Mouse (Mus musculus) forebrain, embryonic 15.5 days (tissue): Measurements from ENCODE around the gene Olfr1279. TPM values are rescaled to one million over a fixed set of nuclear protein-coding genes. Genes with fewer than 3 reads are reported as not detected.
"Not testable (repeated sequence)": the region's sequence is repeated elsewhere in the genome, so short reads cannot be mapped to it uniquely, and the experiment has no call there.

Experiments used
- ATAC-seq: fragments of 200-750 bp; cut with Nextera tagmentation; replicated peaks from 2 replicates; pipeline ENCODE4 v1.8.0; 2017; ENCODE audit warnings: mild to moderate bottlenecking, moderate TSS enrichment, moderate library complexity
- H3K27ac ChIP-seq: fragments of 300-500 bp; sonication (generic); replicated peaks from 2 replicates; pipeline ENCODE4 v1.5.1; 2015; ENCODE audit warnings: mild to moderate bottlenecking, inconsistent platforms
- H3K27me3 ChIP-seq: fragments of 300-500 bp; sonication (generic); 2 replicates; pipeline ENCODE4 v1.6.1; 2015; ENCODE audit warnings: inconsistent platforms
- H3K36me3 ChIP-seq: fragments of 300-500 bp; sonication (generic); 2 replicates; pipeline ENCODE4 v1.6.1; 2015; ENCODE audit warnings: mild to moderate bottlenecking, inconsistent platforms
- H3K4me1 ChIP-seq: fragments of 300-500 bp; sonication (generic); 2 replicates; pipeline ENCODE4 v1.6.1; 2015; ENCODE audit warnings: inconsistent platforms
- H3K4me2 ChIP-seq: fragments of 300-500 bp; sonication (generic); replicated peaks from 2 replicates; pipeline ENCODE4 v1.6.1; 2015; ENCODE audit warnings: mild to moderate bottlenecking, inconsistent platforms
- H3K4me3 ChIP-seq: fragments of 300-500 bp; sonication (generic); 2 replicates; pipeline ENCODE4 v1.5.1; 2015; ENCODE audit warnings: mild to moderate bottlenecking, inconsistent platforms
- H3K9ac ChIP-seq: fragments of 300-500 bp; sonication (generic); replicated peaks from 2 replicates; pipeline ENCODE4 v1.6.1; 2015; ENCODE audit warnings: mild to moderate bottlenecking, inconsistent platforms
- H3K9me3 ChIP-seq: fragments of 300-500 bp; sonication (generic); 2 replicates; pipeline ENCODE4 v1.6.1; 2016; ENCODE audit warnings: inconsistent platforms
- WGBS: fragments of 180-500 bp; shearing (Covaris S2); methylation state at CpG from one replicate; pipeline ENCODE4 v1.1.7; 2015; ENCODE audit warnings: mixed read lengths; 5-methylcytosine and 5-hydroxymethylcytosine counted together
- polyA plus RNA-seq: library from polyadenylated mRNA; unstranded; fragments of >200 nt; fragmentation: Nextera tagmentation; extraction: Ambion mirVana; gene quantifications from 2 replicates; pipeline ENCODE4 v1.2.1, GENCODE M21; 2015

Gene Olfr1279
- polyA plus RNA-seq, result not detected in 2 replicates

DNA sequence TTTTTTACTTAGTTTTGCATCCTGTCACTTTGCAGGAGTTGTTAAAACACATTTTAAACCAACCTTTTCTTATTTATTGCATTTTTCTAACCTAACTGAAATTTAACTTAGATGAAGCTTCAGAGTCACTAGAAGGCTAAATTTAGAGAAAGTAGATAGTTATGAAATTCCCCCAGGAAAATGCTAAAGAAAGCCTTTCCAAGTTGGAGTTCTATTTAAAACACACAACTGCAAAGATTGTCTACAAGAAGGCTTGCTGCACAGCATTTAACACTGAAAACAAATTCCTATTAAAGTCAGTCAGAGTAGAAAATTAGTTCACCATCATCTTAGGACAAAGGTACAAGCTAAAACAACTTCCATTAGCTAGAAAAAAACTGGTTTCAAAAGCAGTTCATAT, at the start of gene Olfr1279:
Gene Olfr1279, plus strand, starts transcription at position 262 of the 400 bp plus-strand sequence.
- no peaks in the 10 kb centered on the region for H3K9me3 ChIP-seq
- H3K4me1 ChIP-seq, result no peaks in the 10 kb centered on the region
- no peak within 1 kb of the TSS for H3K9ac ChIP-seq
- no peak for ATAC-seq
- no peaks in the 10 kb centered on the region for H3K36me3 ChIP-seq
- no peak within 1 kb of the TSS for H3K4me2 ChIP-seq
- H3K27me3 ChIP-seq, result no peaks in the 10 kb centered on the region
- H3K4me3 ChIP-seq, result no peak within 1 kb of the TSS
- no peak within 1 kb of the TSS for H3K27ac ChIP-seq

DNA sequence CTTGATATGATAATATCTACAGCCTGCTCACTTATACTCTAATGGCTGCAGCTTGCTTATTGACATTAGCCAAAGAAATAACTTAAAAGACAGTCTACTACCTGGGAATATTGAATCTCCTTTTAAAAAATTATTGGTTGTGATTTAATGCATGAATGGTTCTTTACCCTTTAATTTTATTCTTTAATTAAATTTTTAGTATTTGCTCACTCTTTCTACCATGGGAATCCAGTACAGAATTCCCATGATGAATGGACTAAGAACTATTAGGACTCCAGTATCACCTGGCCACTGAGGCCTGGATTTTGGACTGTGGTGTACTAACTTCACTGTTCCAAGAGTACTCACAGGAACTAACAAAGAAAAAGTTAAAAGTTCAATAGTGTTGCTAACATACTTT, 46.2 kb upstream of the Olfr1279 start, which contains the start of gene Olfr1276:
Gene Olfr1276, plus strand, starts transcription at position 301 of the 400 bp plus-strand sequence.
- Histone ChIP-seq H3K4me3 (no peak within 1 kb of the TSS), H3K4me2 (no peak within 1 kb of the TSS), H3K27ac (no peak within 1 kb of the TSS), H3K9me3 (no peaks in the 10 kb centered on the region), H3K4me1 (no peaks in the 10 kb centered on the region), H3K36me3 (no peaks in the 10 kb centered on the region), H3K9ac (no peak within 1 kb of the TSS), H3K27me3 (no peaks in the 10 kb centered on the region)
- ATAC-seq, result no peak

DNA sequence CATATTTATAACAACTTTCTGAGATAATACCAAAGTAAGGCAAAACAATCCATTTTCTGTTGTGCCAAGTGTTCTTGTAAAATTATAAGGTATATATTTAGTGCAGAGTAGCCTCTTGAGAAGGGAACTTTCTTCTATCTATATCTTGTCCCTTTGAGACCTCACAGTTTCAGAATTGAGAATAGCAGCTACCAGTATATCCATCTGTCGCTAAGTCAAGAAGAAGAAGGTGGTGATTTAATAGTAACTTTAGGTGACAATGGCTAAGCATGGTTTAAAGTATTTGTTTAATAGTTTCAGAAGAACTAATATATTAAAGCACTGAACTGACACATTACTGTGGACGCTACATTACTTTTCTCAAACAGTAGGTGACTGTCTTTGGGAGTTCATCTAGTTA, 26.4 kb upstream of the Olfr1279 start, which contains the start of gene Olfr1277:
Gene Olfr1277, minus strand, starts transcription at position 101 of the 400 bp plus-strand sequence.
- Histone ChIP-seq H3K36me3 (no peaks in the 10 kb centered on the region), H3K4me1 (no peaks in the 10 kb centered on the region), H3K9me3 (no peaks in the 10 kb centered on the region), H3K9ac (no peak within 1 kb of the TSS), H3K4me2 (no peak within 1 kb of the TSS), H3K27ac (no peak within 1 kb of the TSS), H3K27me3 (no peaks in the 10 kb centered on the region), H3K4me3 (no peak within 1 kb of the TSS)
- WGBS, result 86% methylated on average over 2 of the region's 2 CpGs
- no peak for ATAC-seq

DNA sequence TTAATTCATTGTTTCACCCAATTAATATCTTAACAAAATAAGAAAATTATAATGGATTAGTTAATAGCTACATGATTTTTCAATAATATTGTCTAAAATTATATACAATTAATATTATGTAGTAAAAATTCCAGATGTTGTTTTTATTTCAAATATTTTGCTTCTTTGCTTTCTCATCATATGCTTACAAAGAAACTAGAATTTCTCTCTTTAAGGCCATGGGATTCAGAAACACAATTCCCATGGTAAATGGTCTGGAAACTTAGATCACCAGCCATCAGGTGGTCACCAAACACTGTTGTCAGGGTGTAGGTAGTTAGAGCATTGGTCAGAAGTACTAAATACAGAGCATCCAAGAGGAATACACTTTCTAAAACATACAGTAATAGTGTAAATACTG, 10.6 kb upstream of the Olfr1279 start, which contains the start of gene Olfr1278:
Gene Olfr1278, plus strand, starts transcription at position 301 of the 400 bp plus-strand sequence.
- Histone ChIP-seq H3K4me2 (no peak within 1 kb of the TSS), H3K4me3 (no peak within 1 kb of the TSS), H3K36me3 (no peaks in the 10 kb centered on the region), H3K27me3 (no peaks in the 10 kb centered on the region), H3K4me1 (no peaks in the 10 kb centered on the region), H3K9ac (no peak within 1 kb of the TSS), H3K27ac (no peak within 1 kb of the TSS), H3K9me3 (no peaks in the 10 kb centered on the region)
- ATAC-seq, result no peak

DNA sequence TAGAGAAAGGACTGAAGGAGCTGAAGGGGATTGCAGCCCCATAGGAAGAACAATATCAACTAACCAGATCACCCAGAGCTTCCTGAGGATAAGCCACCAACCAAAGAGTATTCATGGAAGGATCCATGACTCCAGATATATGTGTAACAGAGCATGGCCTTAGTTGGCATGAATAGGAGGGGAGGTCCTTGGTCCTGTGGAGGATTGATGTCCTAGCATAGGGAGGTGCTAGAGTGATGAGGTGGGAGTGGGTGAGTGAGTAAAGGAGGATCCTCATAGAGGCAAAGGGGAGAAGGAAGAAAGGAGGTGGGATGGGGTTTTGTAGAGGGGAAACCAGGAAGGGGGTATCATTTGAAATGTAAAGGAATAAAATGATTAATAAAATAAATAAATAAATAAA, 1.9 kb upstream of the Olfr1279 start:
- Histone ChIP-seq H3K36me3 (no peaks in the 10 kb centered on the region), H3K4me3 (no peak overlapping the region), H3K27ac (no peak overlapping the region), H3K9me3 (no peaks in the 10 kb centered on the region), H3K9ac (no peak overlapping the region), H3K4me1 (no peaks in the 10 kb centered on the region), H3K27me3 (no peaks in the 10 kb centered on the region), H3K4me2 (no peak overlapping the region)
- ATAC-seq, result no peak

DNA sequence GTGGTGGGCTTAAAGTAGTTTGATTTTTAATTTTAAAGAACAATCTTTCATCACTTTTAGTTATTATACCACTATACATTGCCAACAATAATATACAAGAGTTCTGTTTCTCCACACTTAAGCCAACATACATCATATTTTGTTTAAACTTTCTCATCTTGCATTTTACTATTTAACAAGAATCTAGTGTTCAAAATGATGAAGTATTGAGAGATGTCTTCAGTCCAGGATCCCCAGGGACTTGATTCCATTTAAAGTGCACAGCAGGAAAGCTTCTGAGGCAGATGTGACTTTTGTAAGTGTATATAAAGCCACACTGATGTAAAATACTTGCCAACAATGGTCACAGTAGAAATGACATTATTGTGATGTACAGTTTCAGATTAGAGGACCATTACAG, 13.3 kb downstream of the Olfr1279 start, which contains the start of gene Olfr1280:
Gene Olfr1280, plus strand, starts transcription at position 301 of the 400 bp plus-strand sequence.
- no peak within 1 kb of the TSS for H3K9ac ChIP-seq
- no peak within 1 kb of the TSS for H3K27ac ChIP-seq
- H3K27me3 ChIP-seq, result no peaks in the 10 kb centered on the region
- H3K4me3 ChIP-seq, result no peak within 1 kb of the TSS
- no peaks in the 10 kb centered on the region for H3K4me1 ChIP-seq
- H3K9me3 ChIP-seq, result no peaks in the 10 kb centered on the region
- no peaks in the 10 kb centered on the region for H3K36me3 ChIP-seq
- no peak within 1 kb of the TSS for H3K4me2 ChIP-seq
- no peak for ATAC-seq

DNA sequence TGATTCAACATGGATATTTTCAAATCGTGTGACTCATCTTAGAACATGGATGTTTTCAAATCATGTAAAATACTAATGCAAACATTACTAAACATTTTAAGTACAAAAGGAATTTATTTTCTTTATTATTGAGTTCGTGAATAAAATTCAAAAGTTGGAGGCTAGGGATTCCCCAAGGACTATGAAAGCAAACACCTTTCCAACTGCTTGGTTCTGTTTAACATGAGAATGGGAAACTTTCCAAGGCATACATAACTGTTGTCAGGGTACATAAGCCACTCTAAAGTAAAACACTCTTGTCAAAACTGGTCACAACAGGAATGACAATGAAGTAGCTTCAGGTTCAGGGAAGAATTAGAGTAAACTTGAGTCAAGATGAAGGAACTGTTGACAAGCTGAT, 25.8 kb downstream of the Olfr1279 start, which contains the start of gene Olfr1281:
Gene Olfr1281, plus strand, starts transcription at position 301 of the 400 bp plus-strand sequence.
- no peak for ATAC-seq
- Histone ChIP-seq H3K36me3 (no peaks in the 10 kb centered on the region), H3K27me3 (no peaks in the 10 kb centered on the region), H3K9ac (no peak within 1 kb of the TSS), H3K9me3 (no peaks in the 10 kb centered on the region), H3K4me3 (no peak within 1 kb of the TSS), H3K27ac (no peak within 1 kb of the TSS), H3K4me1 (no peaks in the 10 kb centered on the region), H3K4me2 (no peak within 1 kb of the TSS)
- WGBS, result 84% methylated on average over 2 of the region's 2 CpGs

DNA sequence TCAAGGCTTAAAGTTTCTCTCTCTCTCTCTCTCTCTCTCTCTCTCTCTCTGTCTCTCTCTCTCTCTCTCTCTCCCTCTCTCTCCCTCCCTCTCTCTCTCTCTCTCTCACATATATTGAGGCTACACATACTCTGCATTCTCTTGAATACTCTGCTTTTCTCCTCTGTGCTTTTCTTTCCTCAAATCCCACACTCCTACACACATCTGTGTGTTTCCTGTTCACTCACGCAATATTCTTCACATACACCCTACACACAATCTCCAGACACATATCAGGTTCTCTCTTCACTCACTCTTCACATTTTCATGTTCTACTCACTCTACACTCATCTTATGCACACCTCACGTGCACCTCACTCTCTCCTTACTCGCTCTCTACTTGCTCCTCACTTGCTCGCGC, 33.3 kb downstream of the Olfr1279 start:
- whole genome bisulfite sequencing, result 88% methylated on average over 5 of the region's 5 CpGs

DNA sequence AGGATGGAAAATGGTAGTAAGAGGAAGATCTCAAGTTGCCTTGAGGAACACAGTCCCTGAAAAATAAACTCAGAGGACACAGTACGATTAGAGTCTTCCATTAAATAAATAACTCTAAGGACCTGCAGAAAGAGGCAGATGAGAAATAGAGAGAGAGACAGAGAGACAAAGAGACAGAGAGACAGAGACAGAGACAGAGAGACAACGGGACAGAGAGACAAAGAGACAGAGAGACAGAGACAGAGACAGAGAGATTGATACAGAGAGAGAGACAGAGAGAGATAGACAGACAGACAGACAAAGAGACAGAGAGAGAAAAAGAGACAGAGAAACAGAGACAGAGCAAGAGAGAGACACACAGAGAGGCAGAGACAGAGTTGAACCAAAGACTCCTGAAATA, 35.5 kb downstream of the Olfr1279 start, which contains the start of gene Olfr1282:
Gene Olfr1282, minus strand, starts transcription at position 101 of the 400 bp plus-strand sequence.
- ATAC-seq, result no peak
- no peak within 1 kb of the TSS for H3K4me2 ChIP-seq
- H3K27me3 ChIP-seq, result no peaks in the 10 kb centered on the region
- H3K4me3 ChIP-seq, result no peak within 1 kb of the TSS
- no peaks in the 10 kb centered on the region for H3K9me3 ChIP-seq
- no peaks in the 10 kb centered on the region for H3K4me1 ChIP-seq
- 72% methylated on average over 2 of the region's 2 CpGs for WGBS
- H3K9ac ChIP-seq, result no peak within 1 kb of the TSS
- H3K36me3 ChIP-seq, result no peaks in the 10 kb centered on the region
- no peak within 1 kb of the TSS for H3K27ac ChIP-seq

More for the DNA sequence above, 33.3 kb downstream of the Olfr1279 start:
- not testable (repeated sequence) for ATAC-seq, H3K4me3 ChIP-seq, H3K4me1 ChIP-seq, H3K27me3 ChIP-seq, H3K27ac ChIP-seq, H3K36me3 ChIP-seq, H3K9ac ChIP-seq, H3K9me3 ChIP-seq, H3K4me2 ChIP-seq

Other genes with a start within 250 kb of the Olfr1279 start
- gene Gm13941, start 194.7 kb upstream of the Olfr1279 start, polyA plus RNA-seq, result not detected in 2 replicates
- gene Gm15130, start 147.7 kb upstream of the Olfr1279 start, polyA plus RNA-seq, result not detected in 2 replicates
- gene 4930430A15Rik, start 71.0 kb upstream of the Olfr1279 start, polyA plus RNA-seq, result not detected in 2 replicates
- gene Olfr1275, start 65.3 kb upstream of the Olfr1279 start, polyA plus RNA-seq, result not detected in 2 replicates
- gene Olfr1276, start 46.1 kb upstream of the Olfr1279 start, polyA plus RNA-seq, result not detected in 2 replicates
- not detected in 2 replicates for gene Olfr1277, start 26.5 kb upstream of the Olfr1279 start, polyA plus RNA-seq
- not detected in 2 replicates for gene Olfr1278, start 10.5 kb upstream of the Olfr1279 start, polyA plus RNA-seq
- gene Olfr1280, start 13.4 kb downstream of the Olfr1279 start, polyA plus RNA-seq, result not detected in 2 replicates
- gene Olfr1281, start 25.9 kb downstream of the Olfr1279 start, polyA plus RNA-seq, result not detected in 2 replicates
- not detected in 2 replicates for gene Olfr1282, start 35.4 kb downstream of the Olfr1279 start, polyA plus RNA-seq
- not detected in 2 replicates for gene Olfr1283, start 66.2 kb downstream of the Olfr1279 start, polyA plus RNA-seq
- gene Olfr1284, start 74.9 kb downstream of the Olfr1279 start, polyA plus RNA-seq, result not detected in 2 replicates
- not detected in 2 replicates for gene Olfr1286, start 122.5 kb downstream of the Olfr1279 start, polyA plus RNA-seq
- gene Olfr1287, start 148.5 kb downstream of the Olfr1279 start, polyA plus RNA-seq, result not detected in 2 replicates
- not detected in 2 replicates for gene Olfr1288, start 173.5 kb downstream of the Olfr1279 start, polyA plus RNA-seq
- not detected in 2 replicates for gene Olfr1289, start 180.2 kb downstream of the Olfr1279 start, polyA plus RNA-seq
- not detected in 2 replicates for gene Olfr1290, start 193.2 kb downstream of the Olfr1279 start, polyA plus RNA-seq
- gene Olfr1291-ps1, start 196.5 kb downstream of the Olfr1279 start, polyA plus RNA-seq, result not detected in 2 replicates
- not detected in 2 replicates for gene Olfr1293-ps, start 224.6 kb downstream of the Olfr1279 start, polyA plus RNA-seq
- not detected in 2 replicates for gene Olfr1294, start 239.7 kb downstream of the Olfr1279 start, polyA plus RNA-seq